Mouse (Mus musculus): ENCODE measurements around the gene Pdlim4.

Gene Pdlim4

DNA sequence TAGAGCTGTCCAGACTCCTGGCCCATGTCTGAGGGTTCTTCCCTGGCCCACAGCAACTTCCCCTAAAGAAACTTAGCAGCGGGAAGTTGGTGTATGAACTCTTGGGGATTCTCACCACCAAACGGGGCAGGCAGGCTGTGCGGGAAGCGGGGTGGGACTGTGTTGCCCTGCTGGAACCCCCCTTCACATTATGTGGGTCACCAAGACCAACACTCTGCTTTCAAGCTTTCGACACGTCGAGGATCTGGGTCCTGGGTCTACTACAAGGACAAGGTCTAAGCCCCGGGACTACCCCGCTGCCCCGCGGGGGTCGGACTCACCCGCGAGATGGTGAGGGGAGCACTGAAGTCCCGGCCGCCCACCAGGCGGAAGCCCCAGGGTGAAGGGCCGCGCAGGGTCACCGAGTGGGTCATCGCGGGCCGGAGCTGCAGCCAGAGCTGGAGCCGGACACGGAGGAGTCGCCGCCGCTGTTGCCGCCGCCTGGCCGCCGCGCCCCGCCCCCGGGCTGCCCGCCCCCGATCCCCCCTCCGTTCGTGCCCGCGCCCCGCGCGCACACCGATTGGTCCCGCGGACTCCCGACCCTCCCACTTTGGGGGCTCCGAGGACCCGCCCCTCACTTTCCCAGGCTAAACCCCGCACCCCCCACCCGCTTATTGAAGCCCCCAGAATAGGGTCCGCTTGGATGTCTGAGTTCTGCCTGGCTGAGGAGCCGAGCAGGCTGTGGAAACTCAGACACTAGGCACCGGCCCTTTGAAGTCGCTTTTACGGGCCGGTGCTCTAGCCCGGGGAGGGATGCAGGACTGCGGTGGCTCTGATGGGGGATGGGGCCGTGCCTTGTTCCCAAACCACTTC lies at the start of gene Pdlim4:
Gene Pdlim4, minus strand, starts transcription at position 495 of the 852 bp plus-strand sequence.
- DNase-seq, result no peak

DNA sequence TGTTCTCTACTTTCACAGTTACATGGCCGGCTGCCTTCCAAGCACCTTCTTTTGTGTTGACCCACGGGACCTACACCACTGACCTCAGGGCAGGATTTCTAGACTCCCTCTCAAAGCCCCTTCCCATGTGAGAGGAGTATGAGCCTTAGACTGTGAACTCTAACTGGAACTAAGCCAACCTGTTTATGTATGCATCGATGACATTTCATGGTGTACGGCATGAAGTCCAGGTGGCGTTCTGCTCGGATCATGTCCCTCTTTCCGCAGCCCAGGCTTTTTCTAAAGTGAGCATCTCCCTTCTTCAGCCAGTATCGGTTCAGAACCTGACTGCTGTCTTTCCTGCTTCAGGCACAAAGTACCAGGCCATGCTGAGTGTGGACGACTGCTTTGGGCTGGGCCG lies 48.3 kb upstream of the Pdlim4 start:
- DNase-seq, result no peak

DNA sequence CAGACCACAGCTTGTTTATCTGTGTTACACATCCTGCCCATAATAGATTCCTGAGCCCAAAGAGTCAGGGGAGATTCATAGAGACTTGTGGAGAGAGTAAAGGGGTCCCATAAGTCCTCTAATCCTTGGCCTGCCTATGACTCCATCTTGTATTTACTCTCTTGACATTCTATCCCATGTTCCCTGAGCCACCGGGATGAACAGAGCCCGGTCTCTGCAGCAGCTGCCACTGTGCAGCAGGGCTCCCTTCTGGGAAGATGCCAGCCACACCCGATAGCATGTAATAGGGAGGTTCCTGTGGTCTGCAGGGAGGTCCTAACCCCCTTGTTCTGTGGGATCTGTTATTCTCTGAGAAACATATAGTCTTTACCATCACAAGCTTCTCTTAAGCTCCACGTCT lies 47.6 kb upstream of the Pdlim4 start:
- no peak for DNase-seq

DNA sequence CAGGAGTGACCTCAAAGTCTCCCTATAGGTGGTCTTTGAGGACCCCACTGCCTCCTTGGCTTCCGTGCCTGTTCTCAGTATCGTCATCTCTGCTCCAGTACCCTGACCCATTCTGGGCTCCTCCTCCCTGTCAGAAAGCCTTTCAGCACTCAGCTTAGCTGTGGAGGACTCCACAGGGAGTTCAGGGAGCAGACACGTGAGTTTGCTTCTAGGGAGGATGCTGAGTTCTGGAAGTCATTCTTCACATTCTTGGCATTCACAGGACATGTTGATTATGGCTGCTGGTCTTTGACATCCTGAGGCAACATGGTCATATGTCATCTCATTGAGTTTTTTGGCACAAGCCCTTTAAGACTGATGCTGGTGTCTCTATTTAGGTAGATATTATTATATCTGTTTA lies 47.1 kb upstream of the Pdlim4 start:
- no peak for DNase-seq

DNA sequence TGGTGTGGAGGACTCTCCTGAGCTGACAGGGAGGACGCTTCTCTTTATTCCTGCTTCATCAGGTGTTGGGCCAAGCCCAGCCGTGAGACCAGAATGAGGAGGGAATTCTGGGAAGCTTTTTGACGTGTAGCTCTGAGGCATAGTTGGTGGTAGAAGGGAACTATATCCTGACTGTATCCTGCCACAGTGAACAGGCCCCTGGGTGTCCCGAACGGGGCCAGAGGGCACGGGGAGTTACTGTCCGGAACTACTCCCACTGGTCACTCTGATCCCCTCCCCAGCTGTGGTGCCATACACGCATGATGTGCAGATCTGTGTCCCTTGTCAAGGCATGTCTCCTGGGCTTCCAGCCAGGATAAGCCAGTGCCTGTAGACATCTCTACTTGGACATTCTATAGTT lies 46.5 kb upstream of the Pdlim4 start:
- DNase-seq, result no peak

DNA sequence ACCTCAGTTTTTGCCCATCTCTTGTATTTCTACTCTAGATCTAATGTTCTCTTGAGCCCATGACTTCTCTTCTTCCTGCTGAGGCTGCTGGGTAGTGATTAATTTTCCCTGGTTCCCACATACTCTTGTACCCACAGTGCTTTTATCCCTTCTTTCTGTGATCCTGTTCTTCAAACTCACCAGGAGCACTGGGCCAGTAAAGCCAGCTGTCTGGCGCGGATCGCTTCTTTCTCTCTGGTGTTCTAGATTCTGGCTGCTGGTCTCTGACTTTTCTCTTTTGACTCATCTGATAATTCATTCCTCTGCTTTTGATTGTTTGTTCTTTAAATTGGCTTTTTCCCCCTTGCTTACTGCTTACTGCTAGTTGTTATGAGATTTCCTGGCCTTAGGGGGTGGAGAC lies 45.9 kb upstream of the Pdlim4 start:
- no peak for DNase-seq

DNA sequence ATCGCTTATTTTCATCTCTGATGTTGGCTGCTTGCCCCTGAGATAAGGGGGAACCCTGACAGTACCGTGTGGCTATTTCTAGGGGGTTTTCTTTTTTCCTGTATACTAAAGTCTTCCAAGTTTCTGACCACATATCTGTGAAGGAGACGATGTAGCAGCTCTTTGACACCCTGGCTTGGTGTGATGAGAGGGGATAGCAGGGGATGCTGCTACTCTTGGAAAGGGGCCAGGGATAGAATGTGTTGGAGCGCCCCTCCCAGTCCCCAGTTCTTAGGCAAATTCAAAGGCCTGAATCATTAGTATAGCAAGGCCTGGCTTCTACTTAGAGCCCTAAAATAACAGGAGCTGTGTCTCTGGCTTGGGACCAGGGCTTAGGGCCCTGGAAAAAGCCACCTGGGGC lies 44.5 kb upstream of the Pdlim4 start:
- no peak for DNase-seq

DNA sequence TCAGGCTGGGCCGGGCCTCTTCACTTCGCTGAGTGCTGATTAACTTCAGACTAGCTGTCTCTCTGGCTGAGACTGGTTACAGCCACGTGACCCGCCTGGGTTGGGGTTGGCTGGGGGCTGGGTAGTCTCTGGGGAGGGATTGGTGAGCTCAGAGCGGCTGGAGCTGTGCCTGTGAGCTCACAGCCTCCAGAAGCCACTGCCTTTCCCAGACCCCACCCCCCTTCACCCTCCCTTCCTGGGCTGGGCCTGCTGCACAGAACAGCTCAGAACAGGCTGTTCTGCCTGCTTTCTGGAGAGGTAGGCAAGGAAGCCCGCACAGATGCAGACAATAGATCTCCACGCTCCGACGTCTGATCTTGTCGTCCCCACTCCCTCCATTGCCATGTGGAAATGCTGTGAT lies 44.1 kb upstream of the Pdlim4 start:
- DNase-seq, result peak; percentile 78 to 82

DNA sequence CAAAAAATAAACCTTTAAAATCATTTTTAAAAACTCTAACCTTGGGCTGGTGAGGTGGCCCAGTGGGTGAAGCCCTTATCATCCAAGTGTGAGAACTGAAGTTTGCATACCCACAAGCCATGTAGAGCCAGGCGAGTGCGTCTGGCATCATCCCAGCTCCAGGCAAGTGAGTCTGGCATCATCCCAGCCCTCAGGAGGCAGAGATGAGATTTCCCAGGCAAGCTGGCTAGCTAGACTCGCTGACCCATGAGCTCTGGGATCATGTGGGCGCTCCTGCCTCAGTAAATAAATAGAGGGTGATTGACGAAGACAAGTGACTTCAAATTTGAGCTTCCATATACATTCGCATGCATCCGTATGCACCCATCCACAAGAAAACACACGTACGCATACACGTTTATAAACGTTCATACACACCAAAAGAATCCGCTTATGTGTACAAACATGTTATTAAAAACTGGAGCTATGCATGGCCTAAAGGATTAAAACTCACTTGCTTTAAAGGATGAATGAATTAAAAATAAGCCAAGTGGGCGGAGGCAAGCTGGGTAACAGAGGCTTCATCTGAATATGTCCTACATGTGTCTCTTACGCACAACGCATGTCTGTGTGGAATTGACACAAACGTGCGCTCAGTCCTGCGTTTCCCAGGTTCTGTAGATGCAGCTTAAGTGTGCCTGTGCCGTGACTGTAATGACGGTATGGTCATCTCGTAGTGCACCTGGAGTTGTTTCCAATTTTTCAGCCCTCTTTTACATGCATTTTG lies 43.3 kb upstream of the Pdlim4 start:
- no peak for DNase-seq

DNA sequence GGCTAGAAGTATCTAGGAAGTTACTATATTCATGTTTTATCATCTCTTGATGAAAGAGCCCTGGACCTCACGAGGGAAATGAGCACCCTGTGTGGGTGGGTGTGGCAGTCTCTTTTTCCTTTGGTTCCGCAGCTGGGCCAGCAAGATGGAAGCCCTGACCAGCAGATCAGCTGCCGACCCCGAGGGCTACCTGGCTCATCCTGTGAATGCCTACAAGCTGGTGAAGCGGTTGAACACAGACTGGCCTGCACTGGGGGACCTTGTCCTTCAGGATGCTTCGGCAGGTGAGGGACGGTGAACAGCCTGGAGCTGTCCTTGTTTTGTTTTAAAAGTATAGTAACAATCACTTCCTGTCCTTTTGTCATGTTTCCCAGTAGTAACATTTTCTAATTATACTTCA lies 42.5 kb upstream of the Pdlim4 start:
- no peak for DNase-seq

DNA sequence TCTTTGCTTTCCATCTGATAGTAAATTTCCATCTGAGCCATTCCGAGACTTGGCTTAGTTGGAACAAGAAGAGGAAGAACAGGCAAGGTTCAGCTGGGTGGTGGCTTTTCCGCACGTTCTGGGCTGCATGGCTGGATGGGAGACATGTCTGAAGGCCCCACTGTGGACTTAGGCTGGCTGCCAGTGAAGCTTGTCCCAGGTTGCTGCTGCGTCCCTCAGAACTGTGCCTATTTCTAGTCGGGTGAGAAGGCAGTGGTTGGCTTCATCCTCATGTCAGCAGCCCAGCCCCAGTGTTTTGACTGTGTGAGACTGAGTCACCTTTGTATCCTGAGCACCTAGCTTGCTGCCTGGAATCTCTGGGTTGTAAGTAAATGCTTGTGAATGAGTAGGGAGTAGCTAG lies 40.1 kb upstream of the Pdlim4 start:
- no peak for DNase-seq

DNA sequence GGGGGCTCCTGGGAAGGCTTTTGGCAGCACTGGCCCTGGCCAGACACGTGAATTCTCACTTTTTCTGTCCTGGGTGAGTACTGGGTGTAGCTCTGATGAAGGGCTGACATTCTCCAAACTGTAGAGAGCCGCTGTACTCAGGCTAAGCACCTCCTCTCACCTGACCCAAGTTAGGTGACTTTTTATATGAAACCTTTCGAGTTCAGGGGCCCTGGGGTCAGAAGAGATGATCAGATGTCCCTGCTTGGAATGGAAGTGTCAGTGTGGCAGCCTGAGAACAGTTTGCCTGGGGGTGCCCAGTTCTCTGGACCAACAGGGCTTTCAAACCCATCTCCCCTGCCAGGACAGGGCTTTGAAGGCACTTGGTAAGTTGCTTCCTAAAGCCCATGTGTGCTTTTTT lies 39.3 kb upstream of the Pdlim4 start:
- DNase-seq, result no peak

DNA sequence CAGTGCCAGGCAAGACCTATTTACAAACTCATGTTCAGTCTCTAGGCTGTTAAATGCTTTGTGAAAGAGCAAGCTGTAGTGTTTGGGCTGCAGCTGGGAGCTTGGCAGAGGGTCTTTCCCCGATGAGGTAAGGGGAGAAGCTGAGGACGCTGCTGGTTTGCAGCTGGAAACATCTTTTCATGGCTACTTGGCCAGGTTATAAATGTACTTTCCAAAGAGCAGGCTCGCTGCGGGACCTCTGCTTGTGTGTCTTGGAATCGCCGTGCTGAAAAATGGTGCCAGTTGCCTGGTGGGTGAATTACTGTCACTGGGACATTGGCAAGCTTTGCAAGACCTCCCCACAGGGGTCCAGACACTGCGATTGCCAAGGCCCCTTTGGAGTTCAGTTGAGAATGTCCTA lies 38.4 kb upstream of the Pdlim4 start:
- no peak for DNase-seq

DNA sequence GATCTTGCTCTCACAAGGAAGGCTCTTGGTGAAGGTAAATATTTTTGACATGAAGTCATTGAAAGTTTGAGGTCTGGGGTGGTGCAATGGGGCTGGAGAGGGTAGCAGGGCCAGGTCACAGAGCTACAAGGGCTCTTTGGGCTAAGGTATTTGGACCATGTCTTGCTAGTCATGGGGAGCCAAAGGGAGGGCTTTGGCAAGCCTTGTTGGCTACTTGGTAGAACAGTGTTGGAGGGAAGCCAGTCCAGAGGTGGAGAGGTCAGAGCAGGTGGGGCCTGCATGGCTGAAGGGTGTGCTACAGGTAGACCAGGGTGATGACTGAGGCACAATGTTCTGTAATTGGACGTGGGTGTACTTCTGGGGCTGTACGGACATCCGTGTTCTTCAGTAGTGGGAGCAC lies 37.9 kb upstream of the Pdlim4 start:
- no peak for DNase-seq

DNA sequence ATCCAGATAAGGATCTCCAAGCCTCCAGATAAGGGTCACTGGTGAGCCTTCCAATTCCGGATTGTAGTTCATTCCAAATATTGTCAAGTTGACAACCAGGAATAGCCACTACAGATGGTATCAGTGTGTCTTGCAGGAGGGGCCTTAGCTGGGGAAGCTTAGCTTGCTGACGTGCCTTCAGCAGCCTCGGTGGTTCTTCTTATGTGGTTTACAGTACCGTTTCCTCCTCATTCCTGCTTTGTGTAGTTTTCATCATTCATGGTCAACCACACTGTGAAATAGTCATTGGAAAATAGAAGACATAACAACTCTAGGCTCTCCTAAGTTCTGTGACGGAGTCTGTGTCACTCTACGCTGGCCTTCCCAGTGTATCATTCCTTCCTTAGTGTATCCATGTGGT lies 36.2 kb upstream of the Pdlim4 start:
- no peak for DNase-seq

DNA sequence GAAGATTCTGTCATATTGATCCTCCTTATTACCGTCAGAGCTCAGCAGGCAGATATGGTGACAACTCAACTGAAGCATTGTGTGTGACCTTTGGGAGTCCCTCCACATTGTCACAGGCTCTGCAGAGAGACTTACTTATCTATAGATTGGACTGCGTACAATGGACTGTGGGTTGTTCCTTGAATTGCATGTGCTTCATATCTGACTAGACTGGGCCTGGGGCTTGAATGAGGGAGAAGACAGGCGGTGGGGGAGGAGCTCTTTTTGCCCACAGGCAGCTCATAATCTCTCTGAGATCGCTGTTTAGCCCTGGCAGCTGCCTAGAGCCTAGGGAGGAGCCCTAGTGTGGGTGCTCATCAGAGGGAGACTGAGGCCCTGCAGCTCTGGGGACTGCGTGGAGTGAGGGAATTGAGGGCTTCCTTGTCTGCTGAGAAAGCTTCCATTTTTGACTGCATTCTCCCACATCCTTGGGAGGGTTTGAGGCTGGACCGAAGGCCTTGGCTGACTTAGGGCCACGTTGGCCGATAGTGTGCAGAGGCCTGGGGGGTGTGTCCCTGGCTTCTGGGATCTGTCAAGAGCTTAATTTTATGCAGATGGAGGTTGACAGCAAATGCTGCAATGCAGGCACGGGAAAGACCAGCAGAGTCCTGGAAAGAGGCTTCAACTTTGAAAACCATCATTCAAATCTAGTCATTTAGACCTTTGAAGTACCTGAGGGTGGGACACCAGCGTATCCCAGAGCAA lies 34.1 kb upstream of the Pdlim4 start:
- no peak for DNase-seq

DNA sequence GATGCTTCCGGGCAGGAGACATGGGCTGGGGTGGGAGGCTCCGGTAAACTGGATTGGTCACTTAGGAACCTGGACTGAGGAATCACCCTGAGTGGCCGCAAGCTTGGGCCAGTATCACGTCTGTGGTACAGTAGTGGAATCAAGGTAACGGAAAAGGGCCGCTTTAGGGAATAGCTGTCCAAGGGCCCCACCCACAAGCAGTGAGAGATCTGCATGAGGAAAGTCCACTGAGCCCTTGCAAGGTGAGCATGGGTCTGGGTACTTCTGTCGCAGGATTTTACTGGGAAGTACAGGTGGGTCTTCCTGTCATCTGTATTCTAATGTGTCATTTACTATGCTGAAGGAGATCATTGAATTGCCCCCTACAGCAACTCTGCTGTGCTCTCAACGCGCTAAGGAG lies 32.9 kb upstream of the Pdlim4 start:
- DNase-seq, result no peak

DNA sequence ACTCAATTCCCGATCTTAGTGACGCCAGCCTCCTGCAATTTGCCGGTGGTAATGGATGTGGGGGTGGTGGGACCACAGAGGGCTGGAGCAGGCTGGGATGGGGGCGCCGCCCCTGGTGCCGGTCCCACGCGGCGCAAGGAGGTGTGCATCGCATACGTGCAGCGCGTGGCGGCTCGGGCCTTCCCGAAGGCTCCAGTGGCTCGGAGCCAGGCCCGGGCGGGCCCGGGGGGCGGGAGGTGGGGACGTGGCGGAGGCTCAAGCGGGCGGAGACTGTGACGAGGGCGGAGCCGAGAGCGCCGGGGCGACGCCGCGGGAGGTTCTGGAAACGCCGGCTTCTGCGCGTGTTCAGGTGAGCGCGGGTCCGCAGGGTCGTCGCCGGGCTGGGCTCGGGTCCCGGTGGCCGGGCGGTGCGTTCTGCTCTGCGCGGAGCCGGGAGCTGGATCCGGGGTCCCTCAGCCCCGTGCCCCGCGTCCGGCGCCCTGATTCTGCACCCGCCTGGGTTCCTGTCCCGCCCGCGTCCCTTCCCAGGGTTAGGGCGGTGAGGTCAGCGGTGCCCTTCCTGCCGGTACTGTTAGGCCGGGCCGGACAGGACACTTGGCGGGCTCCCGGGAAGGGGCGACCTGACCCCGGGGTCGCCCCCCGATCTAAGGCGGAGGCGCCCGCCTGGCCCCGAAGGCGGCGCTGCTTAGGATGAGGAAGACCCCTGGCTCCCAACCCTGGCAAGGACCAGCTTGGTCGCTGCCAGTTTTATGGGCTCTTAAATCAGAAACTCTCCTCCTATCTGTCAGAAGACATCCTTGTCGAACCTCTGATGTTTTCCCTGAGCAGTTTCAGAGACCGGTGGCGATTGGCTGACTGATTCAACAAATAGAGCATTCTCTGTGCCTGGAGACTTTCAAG lies 32.1 kb upstream of the Pdlim4 start:
- DNase-seq, result peak; percentile 33 to 45

DNA sequence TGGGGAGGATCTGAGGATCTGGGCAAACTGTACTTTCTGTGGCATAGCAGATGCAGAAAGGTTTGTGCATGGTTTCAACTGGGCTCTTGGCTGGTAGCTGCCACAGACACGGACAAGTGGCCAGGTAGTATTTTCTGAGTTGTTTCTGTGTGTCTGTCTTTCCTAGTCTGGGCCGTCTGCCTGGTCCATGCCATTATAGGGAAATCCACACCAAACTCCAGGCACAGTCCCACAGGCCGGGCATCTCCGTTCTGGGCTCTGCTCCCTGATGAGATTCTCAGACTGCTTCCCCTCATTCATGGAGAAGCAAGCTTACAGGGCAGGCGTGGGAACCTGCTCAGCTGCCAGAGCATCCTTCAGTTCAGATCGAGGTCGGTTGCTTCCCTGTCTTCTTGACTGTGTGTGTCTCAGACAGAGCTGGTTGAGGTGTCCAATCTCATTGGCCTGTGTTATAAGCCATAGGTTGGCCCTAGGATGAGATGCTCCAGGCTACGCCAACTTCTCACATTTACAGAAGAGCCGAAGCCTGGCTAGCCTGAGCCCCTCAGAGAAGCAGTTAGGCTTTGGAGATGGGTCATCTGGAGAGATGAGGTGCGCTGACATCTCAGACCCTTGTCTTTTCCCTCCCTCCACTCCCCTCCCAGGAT lies 31.4 kb upstream of the Pdlim4 start, which contains the start of gene P4ha2:
Gene P4ha2, plus strand, starts transcription at position 51 of the 647 bp plus-strand sequence.
- no peak for DNase-seq

DNA sequence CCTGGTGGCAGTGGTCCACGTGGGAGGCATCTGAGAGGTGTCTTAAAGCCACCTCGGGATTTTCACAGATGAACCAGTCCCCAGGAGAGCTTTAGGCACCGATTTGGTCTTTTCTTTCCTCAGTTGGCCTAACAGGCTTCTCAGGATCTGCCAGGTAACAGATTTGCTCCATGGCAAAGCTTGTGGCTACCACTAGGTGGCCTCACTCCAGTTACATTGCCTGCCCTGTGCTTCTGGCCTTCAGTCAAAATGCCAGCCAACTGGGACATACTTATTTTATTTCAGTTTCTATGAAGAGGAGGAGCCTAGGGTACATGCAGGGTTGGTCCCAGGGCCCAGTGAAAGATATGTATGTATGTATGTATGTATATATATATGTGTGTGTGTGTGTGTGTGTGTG lies 24.2 kb upstream of the Pdlim4 start:
- DNase-seq, result no peak

DNA sequence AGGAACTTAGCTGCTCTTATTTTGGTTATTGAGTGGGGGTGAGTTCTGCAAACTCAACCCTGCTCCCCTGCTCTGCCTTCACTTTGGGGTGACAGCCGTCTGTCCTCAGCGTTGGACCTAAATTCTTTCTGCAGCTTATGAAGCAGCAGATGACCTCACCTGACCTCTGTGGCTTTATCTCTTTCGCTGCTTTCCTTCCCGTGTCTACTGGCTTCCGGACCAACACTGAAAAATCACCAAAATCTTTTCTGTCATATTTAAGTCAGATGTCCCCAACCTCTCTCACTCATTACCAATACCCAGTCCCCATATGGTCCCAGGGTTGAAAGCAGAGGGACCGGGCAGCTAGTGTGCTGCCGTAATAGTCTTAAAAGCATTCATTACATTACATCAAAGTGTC lies 23.4 kb upstream of the Pdlim4 start:
- DNase-seq, result no peak

DNA sequence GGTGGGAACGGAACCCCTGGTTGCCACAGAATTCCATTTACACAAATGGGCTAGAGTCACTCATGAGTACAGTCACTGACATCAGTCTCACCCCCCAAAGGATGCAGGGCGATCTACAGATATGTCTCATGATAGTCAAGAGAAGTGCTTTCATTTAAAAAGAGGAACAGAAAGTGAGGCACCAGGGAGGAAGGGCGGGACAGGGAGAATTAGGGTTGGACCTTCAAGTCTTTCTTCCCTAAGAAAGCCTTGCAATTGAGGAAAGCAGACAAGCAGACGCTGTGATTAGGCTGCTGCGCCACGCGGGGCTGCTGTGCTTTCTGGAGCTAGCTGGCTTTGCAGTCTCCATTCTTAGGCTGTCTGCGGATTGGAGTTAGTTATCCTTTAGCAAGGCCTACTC lies 22.9 kb upstream of the Pdlim4 start:
- no peak for DNase-seq

Measured in thymus, adult 18-20 months (tissue).